Mouse (Mus musculus): ENCODE data around the gene Sec62.

GRCm38 (mm10) chr3:30868625-30869024 lies 76.0 kb downstream of the Sec62 start:
- TF ChIP-seq CHD2 (IDR thresholded peaks at IDR 0.05; ENCODE audit: low read length) (no peak), MAZ (IDR thresholded peaks at IDR 0.05; ENCODE audit: low read depth, low read length) (no peak), USF2 (IDR thresholded peaks at IDR 0.05; ENCODE audit: borderline replicate concordance in 1 of 2, insufficient read depth in 1 of 2, low read depth in 1 of 2, low read length in 2 of 2) (no peak), CTCF (IDR thresholded peaks at IDR 0.05 in 2 of 3, conservative IDR thresholded peaks at IDR 0.05 in 1 of 3; ENCODE audit: control insufficient read depth in 1 of 3, insufficient read depth in 1 of 3, low read depth in 2 of 3, low read length in 3 of 3, poor library complexity in 1 of 3, severe bottlenecking in 1 of 3) (no peak), ZNF384 (IDR thresholded peaks at IDR 0.05; ENCODE audit: low read depth, low read length) (no peak), POLR2A (IDR thresholded peaks at IDR 0.05; ENCODE audit: control insufficient read depth in 1 of 2, insufficient read depth in 1 of 2, low read depth in 1 of 2, low read length in 2 of 2, poor library complexity in 1 of 2) (no peak)

Measured in MEL (cell line).